Mouse (Mus musculus) hindbrain, embryonic 15.5 days (tissue): ENCODE measurements around the gene St8sia4. TPM values are rescaled to one million over a fixed set of nuclear protein-coding genes. Genes with fewer than 3 reads are reported as not detected.

Experiments used
- ATAC-seq: fragments of 200-750 bp; cut with Nextera tagmentation; 2 replicates; pipeline ENCODE4 v1.8.0; 2017; ENCODE audit warnings: low read depth, moderate number of reproducible peaks, moderate TSS enrichment; ENCODE audit not compliant: low FRiP score
- H3K27ac ChIP-seq: fragments of 300-500 bp; sonication (generic); replicated peaks from 2 replicates; pipeline ENCODE4 v1.5.1; 2015; ENCODE audit warnings: mild to moderate bottlenecking, inconsistent platforms
- H3K27me3 ChIP-seq: fragments of 300-500 bp; sonication (generic); 2 replicates; pipeline ENCODE4 v1.6.1; 2015; ENCODE audit warnings: control low read depth, inconsistent platforms
- H3K36me3 ChIP-seq: fragments of 300-500 bp; sonication (generic); 2 replicates; pipeline ENCODE4 v1.6.1; 2015; ENCODE audit warnings: control low read depth, inconsistent platforms
- H3K4me1 ChIP-seq: fragments of 300-500 bp; sonication (generic); replicated peaks from 2 replicates; pipeline ENCODE4 v1.6.1; 2015; ENCODE audit warnings: control low read depth, inconsistent platforms
- H3K4me2 ChIP-seq: fragments of 300-500 bp; sonication (generic); 2 replicates; pipeline ENCODE4 v1.6.1; 2015; ENCODE audit warnings: moderate library complexity, mild to moderate bottlenecking, inconsistent platforms
- H3K4me3 ChIP-seq: fragments of 300-500 bp; sonication (generic); 2 replicates; pipeline ENCODE4 v1.5.1; 2015; ENCODE audit warnings: mild to moderate bottlenecking, inconsistent platforms
- H3K9ac ChIP-seq: fragments of 300-500 bp; sonication (generic); 2 replicates; pipeline ENCODE4 v1.6.1; 2015; ENCODE audit warnings: inconsistent platforms
- H3K9me3 ChIP-seq: fragments of 300-500 bp; sonication (generic); 2 replicates; pipeline ENCODE4 v1.6.1; 2016; ENCODE audit warnings: control low read depth, inconsistent platforms
- WGBS: fragments of 180-500 bp; shearing (Covaris S2); methylation state at CpG from one replicate; pipeline ENCODE4 v1.1.7; 2015; 5-methylcytosine and 5-hydroxymethylcytosine counted together
- polyA plus RNA-seq: library from polyadenylated mRNA; unstranded; fragments of >200 nt; fragmentation: Nextera tagmentation; extraction: Ambion mirVana; gene quantifications from 2 replicates; pipeline ENCODE4 v1.2.1, GENCODE M21; 2015

Gene St8sia4
- polyA plus RNA-seq, 1 experiment from 2014 or later, result 33.2 TPM

DNA sequence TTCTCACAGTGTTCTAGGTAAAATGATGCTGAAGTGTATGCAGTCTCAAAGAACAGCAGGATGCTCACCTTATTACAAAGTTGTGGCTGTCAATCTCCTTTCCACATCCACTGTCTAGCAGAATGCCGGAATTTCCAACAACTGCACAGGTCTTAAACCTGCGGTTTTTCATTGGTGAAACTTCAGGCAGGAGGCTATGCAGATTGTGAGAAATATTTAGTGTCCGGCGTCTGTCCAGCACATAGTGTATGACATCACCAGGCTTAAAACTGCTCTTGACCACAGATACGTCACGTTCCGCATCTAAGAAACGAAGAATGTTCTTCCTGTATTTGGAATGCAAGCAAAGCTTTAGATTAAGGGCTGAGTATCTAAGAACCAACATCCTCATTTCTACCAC is 13.9 kb downstream of the St8sia4 start:
- Histone ChIP-seq H3K4me3 (no peak overlapping the region), H3K9ac (no peak overlapping the region), H3K27me3 (no peaks in the 10 kb centered on the region), H3K4me1 (no peaks in the 10 kb centered on the region), H3K4me2 (no peak overlapping the region), H3K9me3 (no peaks in the 10 kb centered on the region), H3K36me3 (peaks cover 8% of the 10 kb centered on the region), H3K27ac (no peak overlapping the region)
- no peak for ATAC-seq
- WGBS, result 91% methylated on average over 8 of the region's 8 CpGs

DNA sequence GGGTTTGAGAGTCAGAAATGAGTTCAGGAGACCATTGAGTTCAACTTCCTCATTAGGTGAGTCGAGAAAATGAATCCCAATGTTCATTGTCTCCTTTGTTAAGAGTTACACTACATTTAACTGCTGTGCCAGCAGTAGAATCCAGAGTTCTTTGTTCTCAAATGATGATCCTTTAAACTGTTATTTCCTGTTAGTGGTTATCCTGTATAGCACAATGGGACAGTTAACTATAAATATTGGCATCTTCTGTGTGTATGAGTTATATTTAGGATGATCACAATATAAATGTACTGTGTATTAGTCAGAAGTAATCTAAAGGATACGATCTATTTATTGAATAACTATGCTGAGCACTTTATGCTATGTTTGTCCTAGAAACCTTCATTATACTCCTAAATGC is 23.1 kb downstream of the St8sia4 start:
- H3K36me3 ChIP-seq, result no peaks in the 10 kb centered on the region
- 71% methylated on average over 2 of the region's 2 CpGs for whole genome bisulfite sequencing
- no peak overlapping the region for H3K4me2 ChIP-seq
- no peaks in the 10 kb centered on the region for H3K4me1 ChIP-seq
- H3K27ac ChIP-seq, result no peak overlapping the region
- no peaks in the 10 kb centered on the region for H3K27me3 ChIP-seq
- no peak for ATAC-seq
- H3K9me3 ChIP-seq, result no peaks in the 10 kb centered on the region
- H3K9ac ChIP-seq, result no peak overlapping the region
- H3K4me3 ChIP-seq, result no peak overlapping the region

DNA sequence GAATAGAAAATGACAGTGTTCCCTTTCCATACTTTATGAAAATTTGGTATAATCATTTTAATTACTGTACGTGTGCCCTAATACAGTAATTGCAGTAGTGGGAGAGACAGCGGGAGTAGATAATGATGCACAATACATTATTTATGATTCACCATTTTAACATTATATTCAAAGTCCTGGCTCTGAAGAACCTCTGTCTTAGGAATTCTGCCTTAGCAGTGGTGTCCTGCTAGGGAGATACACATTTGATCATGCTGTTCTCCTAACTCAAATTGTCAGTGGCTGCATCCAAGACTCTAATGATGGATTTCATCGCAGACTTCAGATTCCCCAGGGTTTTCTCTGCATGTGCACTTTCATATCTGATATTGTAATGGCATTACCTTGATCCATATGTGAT is 28.4 kb downstream of the St8sia4 start:
- WGBS, result 72% methylated on average over 3 of the region's 3 CpGs
- no peaks in the 10 kb centered on the region for H3K4me1 ChIP-seq
- H3K4me2 ChIP-seq, result no peak overlapping the region
- H3K4me3 ChIP-seq, result no peak overlapping the region
- H3K27ac ChIP-seq, result no peak overlapping the region
- H3K9me3 ChIP-seq, result no peaks in the 10 kb centered on the region
- H3K36me3 ChIP-seq, result peaks cover 7% of the 10 kb centered on the region
- no peak for ATAC-seq
- no peak overlapping the region for H3K9ac ChIP-seq
- no peaks in the 10 kb centered on the region for H3K27me3 ChIP-seq

DNA sequence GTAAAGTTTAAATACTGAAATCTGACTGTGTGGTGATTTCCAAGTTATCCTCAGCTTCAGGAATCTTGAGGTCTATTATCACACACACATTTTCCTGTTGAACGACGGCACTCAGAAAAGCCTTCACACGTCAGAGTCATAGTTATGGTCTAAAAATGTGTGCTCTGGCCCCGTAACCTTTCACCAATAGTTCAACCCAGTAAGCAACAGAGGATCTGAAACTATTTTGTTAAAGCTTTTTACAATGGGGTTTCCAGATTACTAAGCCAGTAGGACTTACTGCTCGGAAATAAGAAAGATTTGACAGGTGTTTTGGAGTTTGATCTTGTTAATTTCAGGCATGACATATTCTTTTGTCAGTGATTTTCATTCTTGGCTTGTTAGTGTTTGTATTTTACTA is 43.0 kb downstream of the St8sia4 start:
- no peak overlapping the region for H3K4me3 ChIP-seq
- H3K27ac ChIP-seq, result no peak overlapping the region
- no peak overlapping the region for H3K9ac ChIP-seq
- ATAC-seq, result no peak
- WGBS, result 78% methylated on average over 5 of the region's 5 CpGs
- no peak overlapping the region for H3K4me2 ChIP-seq
- H3K27me3 ChIP-seq, result no peaks in the 10 kb centered on the region
- H3K36me3 ChIP-seq, result peaks cover 9% of the 10 kb centered on the region
- no peaks in the 10 kb centered on the region for H3K9me3 ChIP-seq
- no peaks in the 10 kb centered on the region for H3K4me1 ChIP-seq

DNA sequence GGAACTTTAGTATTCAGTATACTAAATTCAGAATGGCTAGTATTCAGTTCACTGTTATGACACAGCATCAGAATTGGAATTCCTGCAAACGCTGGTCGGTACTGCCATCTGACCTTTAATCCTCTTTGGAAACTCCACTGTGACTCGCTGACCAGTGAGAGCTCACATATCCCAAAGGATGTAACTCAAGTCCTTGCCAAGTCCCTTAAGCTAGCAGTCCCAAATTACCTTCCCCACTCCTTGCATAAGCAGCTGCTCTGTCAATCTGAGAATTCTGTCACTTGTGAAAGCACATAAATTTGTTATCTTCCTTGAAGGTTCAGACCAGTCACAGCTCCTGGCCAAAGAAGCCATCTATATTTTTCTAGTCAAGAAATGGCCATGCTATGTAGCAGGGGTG is 48.7 kb downstream of the St8sia4 start:
- H3K27me3 ChIP-seq, result no peaks in the 10 kb centered on the region
- H3K4me3 ChIP-seq, result no peak overlapping the region
- ATAC-seq, result no peak
- H3K36me3 ChIP-seq, result peaks cover 9% of the 10 kb centered on the region
- no peaks in the 10 kb centered on the region for H3K9me3 ChIP-seq
- no peak overlapping the region for H3K27ac ChIP-seq
- H3K4me2 ChIP-seq, result no peak overlapping the region
- no peaks in the 10 kb centered on the region for H3K4me1 ChIP-seq
- H3K9ac ChIP-seq, result no peak overlapping the region
- 73% methylated on average over 3 of the region's 3 CpGs for WGBS

DNA sequence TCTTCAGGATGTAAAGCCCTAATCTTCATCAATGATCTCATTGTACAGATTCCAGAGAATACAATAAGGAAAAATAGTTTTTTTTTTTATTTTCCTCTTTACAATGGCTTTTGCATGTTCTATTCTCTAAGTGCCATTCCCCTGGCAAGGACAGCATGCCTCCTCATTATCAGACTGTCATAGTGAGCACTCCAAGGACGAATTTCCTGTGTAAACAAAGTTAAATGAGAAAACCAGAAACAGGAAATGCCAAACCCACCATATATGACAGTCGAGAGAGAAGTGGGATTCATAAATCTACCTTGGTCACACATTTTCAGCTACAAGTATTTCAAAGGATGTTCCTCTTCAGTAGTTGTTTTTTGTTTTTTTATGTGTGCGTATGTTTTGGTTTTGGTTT is 49.2 kb downstream of the St8sia4 start:
- WGBS, result 70% methylated on average over 3 of the region's 3 CpGs
- Histone ChIP-seq H3K4me3 (no peak overlapping the region), H3K9ac (no peak overlapping the region), H3K27me3 (no peaks in the 10 kb centered on the region), H3K27ac (no peak overlapping the region), H3K36me3 (peaks cover 9% of the 10 kb centered on the region), H3K4me2 (no peak overlapping the region), H3K4me1 (no peaks in the 10 kb centered on the region), H3K9me3 (no peaks in the 10 kb centered on the region)
- ATAC-seq, result no peak

DNA sequence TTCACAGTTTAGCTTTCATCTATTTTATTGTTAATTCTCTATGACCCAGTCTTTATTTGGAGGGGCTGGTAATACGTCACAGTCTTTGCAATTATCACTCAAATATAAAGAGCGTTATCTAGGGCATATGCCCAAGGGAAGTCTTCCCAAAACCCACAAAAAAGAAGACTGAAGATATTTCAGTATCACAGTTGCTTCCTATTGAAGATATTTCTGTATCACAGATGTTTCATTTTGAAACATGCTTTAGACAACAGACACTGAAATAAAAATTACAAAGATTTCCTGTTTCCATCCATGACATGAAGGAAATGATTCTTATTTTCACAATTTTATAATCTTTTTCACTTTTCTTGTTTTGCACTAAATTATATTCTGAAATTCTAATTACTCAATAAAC is 57.4 kb downstream of the St8sia4 start:
- Histone ChIP-seq H3K36me3 (no peaks in the 10 kb centered on the region), H3K27ac (no peak overlapping the region), H3K27me3 (no peaks in the 10 kb centered on the region), H3K4me1 (no peaks in the 10 kb centered on the region), H3K9me3 (no peaks in the 10 kb centered on the region), H3K4me2 (no peak overlapping the region), H3K4me3 (no peak overlapping the region), H3K9ac (no peak overlapping the region)
- ATAC-seq, result no peak
- 76% methylated on average over 2 of the region's 2 CpGs for WGBS

DNA sequence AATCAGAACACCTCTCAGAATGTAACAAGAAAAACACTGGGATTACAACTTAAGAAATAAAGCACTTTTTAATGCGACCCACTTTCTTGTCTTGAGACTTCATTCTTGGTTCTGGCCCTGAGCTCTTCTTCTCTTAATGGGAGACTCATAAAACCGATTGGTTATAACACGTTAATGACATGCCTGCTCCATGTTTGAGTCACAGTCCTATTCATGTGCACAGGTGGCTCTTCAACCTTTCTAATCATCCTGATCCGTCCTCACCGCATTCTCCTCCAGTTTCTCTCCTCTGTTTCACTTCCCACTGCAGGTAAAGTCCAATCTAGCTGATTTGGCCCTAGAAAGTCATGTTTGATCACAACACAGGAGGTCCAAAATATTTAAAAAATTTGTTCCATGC is 58.3 kb downstream of the St8sia4 start:
- Histone ChIP-seq H3K27ac (no peak overlapping the region), H3K36me3 (no peaks in the 10 kb centered on the region), H3K27me3 (no peaks in the 10 kb centered on the region), H3K4me1 (no peaks in the 10 kb centered on the region), H3K9ac (no peak overlapping the region), H3K9me3 (no peaks in the 10 kb centered on the region), H3K4me2 (no peak overlapping the region), H3K4me3 (no peak overlapping the region)
- no peak for ATAC-seq
- 89% methylated on average over 5 of the region's 5 CpGs for WGBS

DNA sequence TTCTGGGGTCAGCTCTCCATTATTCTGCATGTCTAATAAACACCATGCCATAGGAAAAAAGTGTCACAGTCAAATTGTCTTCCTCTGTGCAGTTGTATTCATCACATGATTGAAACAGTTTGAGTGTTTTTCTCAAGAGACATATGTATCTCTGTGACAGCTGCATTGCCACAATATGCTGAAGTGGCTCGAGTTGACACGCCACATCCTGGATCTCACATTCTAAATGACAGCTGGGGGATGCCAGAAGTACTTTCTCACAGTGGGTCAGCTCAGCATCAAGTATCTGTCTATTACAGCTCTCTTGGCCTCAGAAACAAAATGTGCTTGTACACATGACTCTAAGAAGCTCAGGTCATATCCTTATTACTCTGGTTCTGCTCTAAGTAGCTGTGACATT is 61.9 kb downstream of the St8sia4 start:
- Histone ChIP-seq H3K4me1 (no peaks in the 10 kb centered on the region), H3K4me2 (no peak overlapping the region), H3K9ac (no peak overlapping the region), H3K9me3 (no peaks in the 10 kb centered on the region), H3K4me3 (no peak overlapping the region), H3K27ac (no peak overlapping the region), H3K27me3 (no peaks in the 10 kb centered on the region), H3K36me3 (no peaks in the 10 kb centered on the region)
- no peak for ATAC-seq
- WGBS, result 52% methylated on average over 2 of the region's 2 CpGs

DNA sequence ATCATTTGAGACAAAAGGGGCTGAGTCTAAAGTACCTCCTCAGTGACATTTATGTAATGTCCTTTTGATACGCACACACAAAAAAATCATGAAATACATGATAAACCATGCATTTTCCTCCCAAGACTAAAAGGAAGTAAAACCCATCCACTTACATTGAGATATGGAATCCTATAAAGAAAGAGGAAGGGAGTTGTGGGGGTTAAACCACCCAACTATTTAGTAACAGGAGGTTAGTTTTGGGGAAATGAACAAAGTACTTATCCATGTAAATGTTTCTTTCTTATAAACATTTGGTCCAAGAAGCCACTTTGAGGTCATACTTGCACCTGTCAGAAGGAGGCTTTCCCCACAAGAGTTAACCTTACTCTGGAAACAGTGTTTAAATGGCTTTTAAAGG is 69.3 kb downstream of the St8sia4 start:
- no peak overlapping the region for H3K27ac ChIP-seq
- H3K4me3 ChIP-seq, result no peak overlapping the region
- H3K36me3 ChIP-seq, result no peaks in the 10 kb centered on the region
- 96% methylated on average over 1 of the region's 1 CpGs for WGBS
- no peaks in the 10 kb centered on the region for H3K9me3 ChIP-seq
- no peaks in the 10 kb centered on the region for H3K4me1 ChIP-seq
- no peak for ATAC-seq
- H3K9ac ChIP-seq, result no peak overlapping the region
- no peak overlapping the region for H3K4me2 ChIP-seq
- no peaks in the 10 kb centered on the region for H3K27me3 ChIP-seq

DNA sequence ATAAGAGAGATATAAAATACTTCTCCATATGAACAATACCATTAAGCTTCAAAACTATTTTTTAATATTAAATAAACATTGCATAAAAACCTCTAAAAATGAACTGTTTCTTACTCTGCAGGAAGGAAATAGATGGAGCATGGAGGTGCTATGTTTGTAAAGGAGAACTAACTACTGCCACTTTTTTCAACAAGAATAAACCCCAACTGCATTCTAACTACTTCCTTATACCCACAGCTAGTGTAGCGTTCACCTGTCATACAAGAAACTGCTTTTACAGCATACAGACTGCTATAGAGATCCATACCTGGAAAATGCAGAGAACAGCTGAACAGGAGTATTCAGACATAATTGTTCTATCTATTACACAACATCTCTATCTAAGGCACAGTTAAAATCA is 70.5 kb downstream of the St8sia4 start:
- 92% methylated on average over 1 of the region's 1 CpGs for WGBS
- Histone ChIP-seq H3K4me3 (no peak overlapping the region), H3K27ac (no peak overlapping the region), H3K36me3 (no peaks in the 10 kb centered on the region), H3K9ac (no peak overlapping the region), H3K9me3 (no peaks in the 10 kb centered on the region), H3K4me1 (no peaks in the 10 kb centered on the region), H3K4me2 (no peak overlapping the region), H3K27me3 (no peaks in the 10 kb centered on the region)
- ATAC-seq, result no peak

DNA sequence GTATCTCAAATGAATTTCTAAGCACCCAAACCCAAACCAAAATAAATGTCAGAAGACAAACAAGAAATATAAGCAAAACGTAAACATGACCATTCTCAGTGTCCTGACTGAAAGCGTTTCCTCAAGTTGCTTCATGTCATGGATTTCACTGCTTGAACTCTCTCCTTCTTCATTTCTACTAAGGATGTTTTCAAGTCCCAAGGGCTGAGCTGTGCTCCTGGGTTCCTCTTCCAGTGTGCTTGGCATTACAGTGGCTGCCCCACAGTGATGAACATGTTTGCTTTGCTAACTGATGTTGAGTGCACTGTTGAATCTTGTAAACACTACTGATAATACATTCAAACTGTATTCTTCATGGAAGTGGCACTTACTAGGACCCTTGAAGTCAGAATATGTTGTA is 76.3 kb downstream of the St8sia4 start:
- ATAC-seq, result no peak
- WGBS, result 84% methylated on average over 2 of the region's 2 CpGs
- Histone ChIP-seq H3K4me3 (no peak overlapping the region), H3K36me3 (0 out of 2 replicates have a peak, but pooled peaks cover 4% of the 10 kb centered on the region), H3K9ac (no peak overlapping the region), H3K9me3 (no peaks in the 10 kb centered on the region), H3K27me3 (no peaks in the 10 kb centered on the region), H3K27ac (no peak overlapping the region), H3K4me2 (no peak overlapping the region), H3K4me1 (no peaks in the 10 kb centered on the region)

DNA sequence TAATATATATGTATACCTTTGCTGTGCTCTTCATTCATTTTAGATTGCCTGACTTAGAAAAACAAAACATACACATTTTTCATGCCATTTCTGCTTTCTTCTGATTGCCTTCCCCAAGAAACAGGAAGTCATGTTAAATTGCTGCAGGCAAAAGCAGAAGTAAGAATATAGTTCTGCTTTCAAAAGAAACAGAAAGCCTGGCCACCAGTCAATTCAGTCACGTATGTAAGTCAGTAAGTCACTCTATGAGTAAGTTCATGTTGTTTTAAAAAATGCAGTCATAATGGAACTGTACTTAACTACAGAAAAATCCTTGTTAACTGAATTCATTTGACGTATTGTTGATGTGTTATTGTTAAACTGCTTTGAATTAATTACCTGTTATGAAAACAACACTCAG is 77.3 kb downstream of the St8sia4 start:
- Histone ChIP-seq H3K4me1 (no peaks in the 10 kb centered on the region), H3K9ac (no peak overlapping the region), H3K4me2 (no peak overlapping the region), H3K4me3 (no peak overlapping the region), H3K36me3 (0 out of 2 replicates have a peak, but pooled peaks cover 4% of the 10 kb centered on the region), H3K27me3 (no peaks in the 10 kb centered on the region), H3K27ac (no peak overlapping the region), H3K9me3 (no peaks in the 10 kb centered on the region)
- 82% methylated on average over 2 of the region's 2 CpGs for WGBS
- ATAC-seq, result no peak
